Mouse (Mus musculus) CH12.LX (cell line): Measurements from ENCODE around the gene Ep300. TPM values are rescaled to one million over a fixed set of nuclear protein-coding genes. Genes with fewer than 3 reads are reported as not detected.

Experiments
- DNase-seq: peaks from one replicate; pipeline ENCODE4 v3.0.0-alpha.2; 2013; ENCODE audit errors: extremely low read depth
- H3K27ac ChIP-seq: 2 replicates; pipeline ENCODE4 v1.5.1; 2012; ENCODE audit warnings: low read depth, mild to moderate bottlenecking, control low read depth, moderate library complexity; ENCODE audit not compliant: insufficient read depth
- H3K27me3 ChIP-seq: replicated peaks from 2 replicates; pipeline ENCODE3; 2012; ENCODE audit warnings: inconsistent platforms
- H3K36me3 ChIP-seq, 2 experiments: replicated peaks in 1 of 2; 2 replicates each; pipeline versions ENCODE3 to v1.6.1; 2012; ENCODE audit warnings: inconsistent platforms in 1 of 2, low read length in 1 of 2, mild to moderate bottlenecking in 1 of 2, mixed read lengths in 1 of 2, moderate library complexity in 1 of 2; ENCODE audit not compliant: control insufficient read depth in 1 of 2, insufficient read depth in 1 of 2
- H3K4me1 ChIP-seq, 2 experiments: 2 replicates each; pipeline ENCODE4 v1.6.1; 2012; ENCODE audit warnings: inconsistent platforms in 1 of 2, moderate library complexity in 1 of 2; ENCODE audit not compliant: insufficient read depth in 2 of 2, control insufficient read depth in 1 of 2
- H3K4me2 ChIP-seq: 2 replicates; pipeline ENCODE4 v1.6.1; 2012; ENCODE audit warnings: low read depth, mild to moderate bottlenecking, control low read depth; ENCODE audit not compliant: poor library complexity, insufficient read depth, severe bottlenecking
- H3K4me3 ChIP-seq, 3 experiments: fragments of 150-350 bp in 1 of 3; sonication (generic) in 1 of 3; replicated peaks in 1 of 3; 2 replicates each; pipeline versions ENCODE3 to v1.5.1; 2011 to 2012; ENCODE audit warnings: low read depth in 2 of 3, low read length in 2 of 3, mild to moderate bottlenecking in 2 of 3, moderate library complexity in 2 of 3, control low read depth in 1 of 3, improper control_type of control experiment in 1 of 3, inconsistent platforms in 1 of 3, mixed read lengths in 1 of 3; ENCODE audit not compliant: poor library complexity in 1 of 3
- H3K79me2 ChIP-seq: replicated peaks from 2 replicates; pipeline ENCODE4 v1.6.1; 2012; ENCODE audit warnings: mild to moderate bottlenecking, moderate library complexity; ENCODE audit not compliant: control insufficient read depth, poor library complexity, insufficient read depth, severe bottlenecking; ENCODE audit errors: extremely low read depth
- H3K9ac ChIP-seq: 2 replicates; pipeline ENCODE4 v1.6.1; 2012; ENCODE audit warnings: low read depth, mild to moderate bottlenecking, control low read depth, moderate library complexity; ENCODE audit not compliant: insufficient read depth
- H3K9me3 ChIP-seq: replicated peaks from 2 replicates; pipeline ENCODE3; 2012; ENCODE audit warnings: low read length, inconsistent platforms, mixed read lengths
- BHLHE40 ChIP-seq: IDR thresholded peaks from 2 replicates; pipeline ENCODE4 v1.6.1; 2011; ENCODE audit warnings: mild to moderate bottlenecking, low read depth, low read length, improper control_type of control experiment
- CHD2 ChIP-seq: IDR thresholded peaks from 2 replicates; pipeline ENCODE4 v1.6.1; 2011; ENCODE audit warnings: low read length, improper control_type of control experiment
- CTCF ChIP-seq, 2 experiments: IDR thresholded peaks in 1 of 2; conservative IDR thresholded peaks in 1 of 2; 2 replicates each; pipeline ENCODE4 v1.5.1; 2011 to 2012; ENCODE audit warnings: low read depth in 2 of 2, low read length in 2 of 2, improper control_type of control experiment in 1 of 2, inconsistent platforms in 1 of 2, mild to moderate bottlenecking in 1 of 2, moderate library complexity in 1 of 2
- E2F4 ChIP-seq: IDR thresholded peaks from 2 replicates; pipeline ENCODE4 v1.6.1; 2011; ENCODE audit warnings: low read depth, low read length, improper control_type of control experiment; ENCODE audit not compliant: insufficient replicate concordance
- ELF1 ChIP-seq: IDR thresholded peaks from 2 replicates; pipeline ENCODE4 v1.6.1; 2014; ENCODE audit warnings: low read depth, mild to moderate bottlenecking, inconsistent platforms, low read length, improper control_type of control experiment
- EP300 ChIP-seq: IDR thresholded peaks from 2 replicates; pipeline ENCODE4 v1.6.1; 2011; ENCODE audit warnings: low read length, improper control_type of control experiment
- ETS1 ChIP-seq: conservative IDR thresholded peaks from 2 replicates; pipeline ENCODE4 v1.6.1; 2012; ENCODE audit warnings: low read depth, mild to moderate bottlenecking, inconsistent platforms, low read length, improper control_type of control experiment, moderate library complexity
- IRF4 ChIP-seq: IDR thresholded peaks from 2 replicates; pipeline ENCODE4 v1.6.1; 2014; ENCODE audit warnings: low read depth, mild to moderate bottlenecking, inconsistent platforms, low read length, improper control_type of control experiment
- JUND ChIP-seq: conservative IDR thresholded peaks from 2 replicates; pipeline ENCODE4 v1.6.1; 2011; ENCODE audit warnings: low read depth, low read length, improper control_type of control experiment
- KAT2A ChIP-seq: IDR thresholded peaks from 2 replicates; pipeline ENCODE4 v1.6.1; 2012; ENCODE audit warnings: low read length, improper control_type of control experiment, inconsistent platforms; ENCODE audit not compliant: insufficient replicate concordance
- MAX ChIP-seq: IDR thresholded peaks from 2 replicates; pipeline ENCODE4 v1.6.1; 2011; ENCODE audit warnings: low read length, improper control_type of control experiment
- MAZ ChIP-seq: IDR thresholded peaks from 2 replicates; pipeline ENCODE4 v1.6.1; 2012; ENCODE audit warnings: low read depth, mild to moderate bottlenecking, inconsistent platforms, low read length, improper control_type of control experiment, moderate library complexity
- MEF2A ChIP-seq: IDR thresholded peaks from 2 replicates; pipeline ENCODE4 v1.6.1; 2014; ENCODE audit warnings: low read depth, mild to moderate bottlenecking, inconsistent platforms, low read length, improper control_type of control experiment, borderline replicate concordance
- MYC ChIP-seq: IDR thresholded peaks from 2 replicates; pipeline ENCODE4 v1.6.1; 2011; ENCODE audit warnings: low read depth, mild to moderate bottlenecking, improper control_type of control experiment, low read length
- NELFE ChIP-seq: IDR thresholded peaks from 2 replicates; pipeline ENCODE4 v1.6.1; 2011; ENCODE audit warnings: low read depth, low read length, improper control_type of control experiment
- NRF1 ChIP-seq: IDR thresholded peaks from 2 replicates; pipeline ENCODE4 v1.6.1; 2014; ENCODE audit warnings: low read depth, mild to moderate bottlenecking, inconsistent platforms, low read length, improper control_type of control experiment, moderate library complexity
- PAX5 ChIP-seq: IDR thresholded peaks from 2 replicates; pipeline ENCODE4 v1.6.1; 2012; ENCODE audit warnings: low read length, inconsistent platforms, mixed read lengths
- RCOR1 ChIP-seq: conservative IDR thresholded peaks from 2 replicates; pipeline ENCODE4 v1.6.1; 2012; ENCODE audit warnings: low read depth, mild to moderate bottlenecking, inconsistent platforms, low read length, improper control_type of control experiment
- SIN3A ChIP-seq: IDR thresholded peaks from 2 replicates; pipeline ENCODE4 v1.6.1; 2012; ENCODE audit warnings: low read length, improper control_type of control experiment, inconsistent platforms
- SMC3 ChIP-seq: IDR thresholded peaks from 2 replicates; pipeline ENCODE4 v1.6.1; 2011; ENCODE audit warnings: low read depth, low read length, improper control_type of control experiment
- TBP ChIP-seq: conservative IDR thresholded peaks from 2 replicates; pipeline ENCODE4 v1.6.1; 2011; ENCODE audit warnings: low read depth, low read length, improper control_type of control experiment
- TCF12 ChIP-seq: IDR thresholded peaks from 2 replicates; pipeline ENCODE4 v1.6.1; 2014; ENCODE audit warnings: low read depth, mild to moderate bottlenecking, inconsistent platforms, low read length, improper control_type of control experiment
- USF2 ChIP-seq: conservative IDR thresholded peaks from 2 replicates; pipeline ENCODE4 v1.6.1; 2011; ENCODE audit warnings: low read depth, low read length, improper control_type of control experiment
- ZMIZ1 ChIP-seq: IDR thresholded peaks from 2 replicates; pipeline ENCODE4 v1.6.1; 2012; ENCODE audit warnings: low read depth, mild to moderate bottlenecking, inconsistent platforms, low read length, improper control_type of control experiment
- ZNF384 ChIP-seq: IDR thresholded peaks from 2 replicates; pipeline ENCODE4 v1.6.1; 2012; ENCODE audit warnings: low read depth, low read length, improper control_type of control experiment, inconsistent platforms
- dilution Hi-C: fragments of 300-500 bp; cut with MboI; formaldehyde crosslinking; loops from 2 replicates; pipeline ENCODE4 v1.14.3; 2020; ENCODE audit warnings: low sequenced_read_pairs; ENCODE audit not compliant: extremely low pct_unique_long_range_greater_than_20kb, extremely low pct_ligation_motif_present
- in situ Hi-C: fragments of 300-500 bp; cut with MboI; formaldehyde crosslinking; loops from 3 replicates; pipeline ENCODE4 v1.14.3; 2019; ENCODE audit warnings: low sequenced_read_pairs, low pct_ligation_motif_present, low pct_unique_long_range_greater_than_20kb, mixed read lengths
- polyA plus RNA-seq: library from polyadenylated mRNA; unstranded; fragments of >175 nt; gene quantifications from 2 replicates; pipeline ENCODE4 v1.2.1, GENCODE M21; 2012; ENCODE audit warnings: low read depth; ENCODE audit not compliant: insufficient read length
- total RNA-seq, 2 experiments: library from RNA; depleted of rRNA; stranded (reverse); fragments of 300-350 nt in 1 of 2; fragments of >200 nt in 1 of 2; gene quantifications; 2 replicates each; pipeline ENCODE4 v1.2.3; 2012 to 2014

Ep300 gene
- total and polyA plus RNA-seq, 3 experiments, result 5.9 to 33.2 (median 17.4) TPM

GRCm38 (mm10) chr15:81568093-81568492 lies 17.1 kb upstream of the Ep300 start:
- H3K79me2 ChIP-seq, result no peaks in the 10 kb centered on the region
- in situ Hi-C loops, result loop anchor here (5.0 kb wide), 1 partner anchor 36 kb away; no protein-coding TSS in a partner anchor
- TF ChIP-seq USF2, result no peak
- TF ChIP-seq ZMIZ1, result no peak
- peak; percentile 71; the same call in 1 of the 2 replicates for TF ChIP-seq MAZ
- TF ChIP-seq, all 38 proteins: peak for 1
- DNase-seq, result peak; percentile 44
- Histone ChIP-seq H3K9ac (peak overlapping the region; percentile 60), H3K9me3 (no peaks in the 10 kb centered on the region), H3K27me3 (no peaks in the 10 kb centered on the region), H3K4me2 (peak overlapping the region; percentile 92), H3K36me3 (no peaks in the 10 kb centered on the region), H3K27ac (peak overlapping the region; percentile 37; the same call in 1 of the 2 replicates), H3K4me1 (peaks cover 5 to 21% of the 10 kb centered on the region in 2 experiments), H3K4me3 (peak overlapping the region; percentile 4 to 32 (median 25))
- dilution Hi-C loops, result no loop called here

GRCm38 (mm10) chr15:81568592-81568991 lies 16.6 kb upstream of the Ep300 start:
- dilution Hi-C loops (no loop called here), in situ Hi-C loops (loop anchor here (5.0 kb wide), 1 partner anchor 36 kb away; no protein-coding TSS in a partner anchor)
- Histone ChIP-seq H3K9me3 (no peaks in the 10 kb centered on the region), H3K27ac (peak overlapping the region; percentile 37; the same call in 1 of the 2 replicates), H3K9ac (peak overlapping the region; percentile 60), H3K27me3 (no peaks in the 10 kb centered on the region), H3K4me3 (peak overlapping the region in 2 of 3 experiments; percentile 23 to 25), H3K4me2 (peak overlapping the region; percentile 92), H3K79me2 (no peaks in the 10 kb centered on the region), H3K36me3 (no peaks in the 10 kb centered on the region), H3K4me1 (peaks cover 5 to 21% of the 10 kb centered on the region in 2 experiments)
- no peak for TF ChIP-seq TBP
- TF ChIP-seq IRF4, result peak; percentile 96
- 0 out of 2 replicates have a peak, but pooled peaks have one; percentile 20 for TF ChIP-seq SIN3A
- TF ChIP-seq MAX, result peak; percentile 59; the same call in 1 of the 2 replicates
- no peak for TF ChIP-seq NELFE
- peak; percentile 35; the same call in 1 of the 2 replicates for TF ChIP-seq TCF12
- peak; percentile 35; the same call in 1 of the 2 replicates for TF ChIP-seq JUND
- no peak for TF ChIP-seq PAX5
- TF ChIP-seq MEF2A, result peak; percentile 98
- peak; percentile 31; the same call in 1 of the 2 replicates for TF ChIP-seq ETS1
- 0 out of 2 replicates have a peak, but pooled peaks have one; percentile 11 for TF ChIP-seq MAZ
- no peak for TF ChIP-seq NRF1
- TF ChIP-seq KAT2A, result no peak
- no peak for TF ChIP-seq USF2
- TF ChIP-seq E2F4, result peak; percentile 82; the same call in 1 of the 2 replicates
- TF ChIP-seq BHLHE40, result peak; percentile 57; the same call in 1 of the 2 replicates
- TF ChIP-seq ZNF384, result no peak
- TF ChIP-seq CTCF (conservative IDR thresholded peaks at IDR 0.05 in 1 of 2, IDR thresholded peaks at IDR 0.05 in 1 of 2; ENCODE audit: low read depth in 2 of 2, low read length in 2 of 2), result no peak
- TF ChIP-seq SMC3, result no peak
- no peak for TF ChIP-seq CHD2
- TF ChIP-seq EP300, result peak; percentile 94
- peak; percentile 20; the same call in 1 of the 2 replicates for TF ChIP-seq RCOR1
- TF ChIP-seq MYC, result peak; percentile 28; the same call in 1 of the 2 replicates
- no peak for TF ChIP-seq ELF1
- DNase-seq, result peak; percentile 71
